Mouse (Mus musculus): ENCODE measurements around the gene Arf3. TPM values are rescaled to one million over a fixed set of nuclear protein-coding genes. Genes with fewer than 3 reads are reported as not detected.
"Not testable (repeated sequence)": the region's sequence is repeated elsewhere in the genome, so short reads cannot be mapped to it uniquely, and the experiment has no call there.

Gene Arf3
- total and polyA plus RNA-seq, 2 experiments = 10.5 to 43.0 TPM

DNA sequence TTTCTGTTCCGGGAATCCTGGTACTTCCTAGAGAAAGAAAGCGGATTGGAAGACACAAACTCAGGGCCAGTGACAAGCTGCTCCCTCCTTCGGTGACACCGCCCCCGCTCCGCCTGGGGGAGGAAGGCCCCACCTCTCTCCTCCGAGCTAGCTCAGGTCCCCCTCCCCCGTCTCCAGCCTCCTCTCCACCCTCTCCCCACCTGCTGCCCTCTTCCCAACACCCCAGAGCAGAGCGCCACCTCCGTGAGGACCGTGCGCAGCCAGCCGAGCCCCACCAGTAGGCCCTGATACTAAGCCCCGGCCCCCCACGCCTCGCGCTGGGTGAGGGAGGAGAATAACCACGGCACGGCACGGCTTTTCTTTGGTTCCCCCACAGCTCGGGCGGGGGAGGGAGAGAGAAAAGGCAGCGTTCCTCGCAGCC is 803 bp downstream of the Arf3 start:
- peak; percentile 45 for DNase-seq (ENCODE audit: extremely low read depth, low read depth, low spot score)
- Histone ChIP-seq H3K36me3 (ENCODE audit: control insufficient read depth, insufficient read depth, low read length) (no peaks in the 10 kb centered on the region), H3K4me1 (ENCODE audit: control insufficient read depth, insufficient read depth, low read length) (peaks cover 3% of the 10 kb centered on the region), H3K27ac (replicated peaks; ENCODE audit: insufficient read depth, low read depth, low read length) (peak overlapping the region; percentile 39; the same call in 1 of the 2 replicates), H3K9ac (ENCODE audit: low read depth, low read length) (peak overlapping the region; percentile 96), H3K4me3 (ENCODE audit: insufficient read depth, low read depth, low read length) (peak overlapping the region; percentile 94), H3K27me3 (ENCODE audit: control insufficient read depth, insufficient read depth, low read length) (no peaks in the 10 kb centered on the region), H3K79me2 (ENCODE audit: control insufficient read depth, insufficient read depth, low read length) (peaks cover 28% of the 10 kb centered on the region)
- TF ChIP-seq CTCF (IDR thresholded peaks at IDR 0.05; ENCODE audit: low read depth, low read length) (no peak), POLR2A (IDR thresholded peaks at IDR 0.05; ENCODE audit: extremely low read depth, insufficient read depth, low read length) (no peak)
- WGBS = 1% methylated on average over 23 of the region's 24 CpGs

DNA sequence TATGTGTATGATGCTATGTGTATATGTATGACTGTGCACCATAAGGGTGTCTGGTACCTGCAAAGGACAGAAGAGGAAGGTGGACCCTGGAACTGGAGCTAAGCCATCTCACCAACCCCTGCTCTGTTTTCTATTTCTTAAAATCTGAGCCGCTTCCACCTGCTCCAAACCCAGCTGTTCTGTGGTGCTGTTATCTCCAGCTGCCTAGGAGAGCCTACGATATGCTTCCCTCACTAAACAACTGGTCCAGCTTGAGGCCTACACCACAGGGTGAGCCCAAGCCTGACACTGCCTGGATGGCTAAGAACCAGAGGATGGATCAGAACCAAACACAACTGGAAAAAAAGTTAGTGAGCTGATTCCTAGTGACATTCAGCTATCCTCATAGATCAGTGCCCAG is 8.9 kb downstream of the Arf3 start:
- no peaks in the 10 kb centered on the region for H3K36me3 ChIP-seq (ENCODE audit: control insufficient read depth, insufficient read depth, low read length)
- no peak for DNase-seq (ENCODE audit: extremely low read depth, low read depth, low spot score)
- no peaks in the 10 kb centered on the region for H3K4me1 ChIP-seq (ENCODE audit: control insufficient read depth, insufficient read depth, low read length)
- TF ChIP-seq CTCF (IDR thresholded peaks at IDR 0.05; ENCODE audit: low read depth, low read length) (no peak), POLR2A (IDR thresholded peaks at IDR 0.05; ENCODE audit: extremely low read depth, insufficient read depth, low read length) (no peak)
- no peak overlapping the region for H3K27ac ChIP-seq (replicated peaks; ENCODE audit: insufficient read depth, low read depth, low read length)
- no peaks in the 10 kb centered on the region for H3K27me3 ChIP-seq (ENCODE audit: control insufficient read depth, insufficient read depth, low read length)
- whole genome bisulfite sequencing = 78% methylated on average over 2 of the region's 2 CpGs
- no peak overlapping the region for H3K9ac ChIP-seq (ENCODE audit: low read depth, low read length)
- peaks cover 15% of the 10 kb centered on the region for H3K79me2 ChIP-seq (ENCODE audit: control insufficient read depth, insufficient read depth, low read length)
- H3K4me3 ChIP-seq (ENCODE audit: insufficient read depth, low read depth, low read length) = no peak overlapping the region

DNA sequence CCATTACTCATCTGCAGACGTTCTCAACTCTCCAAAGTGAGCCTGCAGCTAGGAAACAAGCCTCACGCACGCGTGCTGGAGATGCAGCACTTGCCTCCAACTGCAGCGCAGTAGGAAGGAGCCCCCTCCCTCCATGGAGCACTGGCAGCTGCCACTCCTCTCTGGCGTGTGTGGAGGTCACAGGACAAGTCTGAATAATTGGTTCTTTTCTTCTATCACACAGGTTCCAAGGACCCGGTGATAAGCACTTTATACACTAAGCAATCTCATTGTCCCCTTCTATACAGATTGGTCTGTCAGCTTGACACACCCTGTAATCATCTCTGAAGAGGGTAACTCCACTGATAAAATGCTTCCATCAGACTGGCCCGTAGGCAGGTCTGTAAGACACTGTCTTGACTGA is 10.0 kb downstream of the Arf3 start:
- Histone ChIP-seq H3K27ac (replicated peaks; ENCODE audit: insufficient read depth, low read depth, low read length) (no peak overlapping the region), H3K4me1 (ENCODE audit: control insufficient read depth, insufficient read depth, low read length) (no peaks in the 10 kb centered on the region), H3K4me3 (ENCODE audit: insufficient read depth, low read depth, low read length) (no peak overlapping the region), H3K27me3 (ENCODE audit: control insufficient read depth, insufficient read depth, low read length) (no peaks in the 10 kb centered on the region), H3K36me3 (ENCODE audit: control insufficient read depth, insufficient read depth, low read length) (no peaks in the 10 kb centered on the region), H3K9ac (ENCODE audit: low read depth, low read length) (no peak overlapping the region), H3K79me2 (ENCODE audit: control insufficient read depth, insufficient read depth, low read length) (peaks cover 13% of the 10 kb centered on the region)
- 81% methylated on average over 8 of the region's 8 CpGs for WGBS
- no peak for TF ChIP-seq CTCF (IDR thresholded peaks at IDR 0.05; ENCODE audit: low read depth, low read length)
- no peak for TF ChIP-seq POLR2A (IDR thresholded peaks at IDR 0.05; ENCODE audit: extremely low read depth, insufficient read depth, low read length)
- DNase-seq (ENCODE audit: extremely low read depth, low read depth, low spot score) = no peak

DNA sequence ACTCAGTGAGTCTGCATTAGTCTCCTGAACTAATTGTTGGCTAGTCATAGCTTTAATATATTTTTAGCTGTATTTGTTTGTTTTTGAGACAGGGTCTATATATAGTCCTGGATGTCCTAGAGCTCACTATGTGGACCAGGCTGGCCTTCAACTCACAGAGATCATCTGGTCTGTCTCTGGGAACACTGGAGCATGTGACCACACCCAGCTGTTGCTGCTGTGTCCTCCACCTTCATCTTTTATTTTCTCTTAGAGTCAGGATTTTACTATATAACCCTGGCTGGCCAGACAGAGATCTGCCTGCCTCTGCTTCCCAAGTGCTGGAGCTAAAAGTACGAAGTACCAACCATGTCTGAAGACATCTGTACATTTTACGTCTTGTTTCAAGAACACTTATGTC is 13.9 kb downstream of the Arf3 start:
- TF ChIP-seq CTCF (IDR thresholded peaks at IDR 0.05; ENCODE audit: low read depth, low read length) (no peak), POLR2A (IDR thresholded peaks at IDR 0.05; ENCODE audit: extremely low read depth, insufficient read depth, low read length) (no peak)
- Histone ChIP-seq H3K4me1 (ENCODE audit: control insufficient read depth, insufficient read depth, low read length) (no peaks in the 10 kb centered on the region), H3K36me3 (ENCODE audit: control insufficient read depth, insufficient read depth, low read length) (no peaks in the 10 kb centered on the region), H3K4me3 (ENCODE audit: insufficient read depth, low read depth, low read length) (no peak overlapping the region), H3K79me2 (ENCODE audit: control insufficient read depth, insufficient read depth, low read length) (peaks cover 13% of the 10 kb centered on the region; the same call in 1 of the 2 replicates), H3K9ac (ENCODE audit: low read depth, low read length) (no peak overlapping the region), H3K27me3 (ENCODE audit: control insufficient read depth, insufficient read depth, low read length) (no peaks in the 10 kb centered on the region), H3K27ac (replicated peaks; ENCODE audit: insufficient read depth, low read depth, low read length) (no peak overlapping the region)
- 96% methylated on average over 2 of the region's 2 CpGs for WGBS
- DNase-seq (ENCODE audit: extremely low read depth, low read depth, low spot score) = no peak

DNA sequence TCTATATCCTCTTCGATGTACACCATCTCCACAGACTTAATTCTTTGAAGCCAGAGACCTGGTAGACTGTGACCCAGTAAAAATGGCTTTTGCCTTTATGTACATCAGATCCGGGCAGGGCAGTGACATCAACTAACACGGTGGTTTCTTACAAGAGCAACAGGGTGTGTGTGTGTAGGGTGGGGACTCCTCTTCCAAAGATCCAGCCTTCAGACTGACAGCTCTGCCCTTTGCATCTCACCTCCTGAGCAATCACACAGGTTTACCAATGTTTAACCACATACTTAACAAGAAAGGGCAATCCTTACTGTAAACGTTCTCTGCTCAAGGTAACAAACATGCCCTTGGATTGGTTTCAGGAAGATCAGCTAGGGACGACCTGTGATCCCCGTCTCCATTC is 15.7 kb downstream of the Arf3 start:
- Histone ChIP-seq H3K9ac (ENCODE audit: low read depth, low read length) (no peak overlapping the region), H3K27me3 (ENCODE audit: control insufficient read depth, insufficient read depth, low read length) (no peaks in the 10 kb centered on the region), H3K36me3 (ENCODE audit: control insufficient read depth, insufficient read depth, low read length) (no peaks in the 10 kb centered on the region), H3K4me3 (ENCODE audit: insufficient read depth, low read depth, low read length) (no peak overlapping the region), H3K79me2 (ENCODE audit: control insufficient read depth, insufficient read depth, low read length) (peaks cover 11% of the 10 kb centered on the region; the same call in 1 of the 2 replicates), H3K4me1 (ENCODE audit: control insufficient read depth, insufficient read depth, low read length) (no peaks in the 10 kb centered on the region), H3K27ac (replicated peaks; ENCODE audit: insufficient read depth, low read depth, low read length) (no peak overlapping the region)
- 46% methylated on average over 6 of the region's 6 CpGs for WGBS
- no peak for TF ChIP-seq CTCF (IDR thresholded peaks at IDR 0.05; ENCODE audit: low read depth, low read length)
- TF ChIP-seq POLR2A (IDR thresholded peaks at IDR 0.05; ENCODE audit: extremely low read depth, insufficient read depth, low read length) = no peak
- no peak for DNase-seq (ENCODE audit: extremely low read depth, low read depth, low spot score)

DNA sequence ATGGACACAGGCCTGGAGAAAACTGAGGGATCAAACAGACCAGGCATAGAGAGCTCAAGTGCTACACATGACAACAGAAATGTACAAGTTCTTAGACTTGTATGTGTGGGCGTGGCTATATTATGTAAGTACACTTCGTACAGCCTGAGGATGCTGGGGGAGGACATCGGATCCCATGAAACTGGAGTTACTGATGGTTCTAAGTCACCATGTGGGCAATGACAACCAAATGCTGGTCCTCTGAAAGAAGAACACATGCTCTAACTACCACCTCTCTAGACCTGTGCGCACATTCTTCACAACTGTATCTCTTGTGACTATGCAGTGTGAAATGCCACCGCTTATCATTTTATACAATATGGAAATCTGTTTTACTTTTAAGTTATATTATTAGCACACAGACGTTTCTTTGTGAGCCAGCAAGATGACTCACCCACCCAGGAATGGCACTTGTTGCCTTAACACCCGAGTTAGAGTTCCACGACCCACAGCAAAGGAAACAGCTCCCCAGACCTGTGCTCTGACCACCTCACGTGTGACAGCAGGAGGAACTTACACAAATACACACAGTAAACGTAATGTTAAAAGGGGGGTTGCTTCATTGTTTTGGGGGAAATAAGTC is 16.6 kb downstream of the Arf3 start:
- H3K79me2 ChIP-seq (ENCODE audit: control insufficient read depth, insufficient read depth, low read length) = peaks cover 10% of the 10 kb centered on the region; the same call in 1 of the 2 replicates
- H3K27me3 ChIP-seq (ENCODE audit: control insufficient read depth, insufficient read depth, low read length) = no peaks in the 10 kb centered on the region
- no peak for TF ChIP-seq POLR2A (IDR thresholded peaks at IDR 0.05; ENCODE audit: extremely low read depth, insufficient read depth, low read length)
- TF ChIP-seq CTCF (IDR thresholded peaks at IDR 0.05; ENCODE audit: low read depth, low read length) = no peak
- H3K36me3 ChIP-seq (ENCODE audit: control insufficient read depth, insufficient read depth, low read length) = no peaks in the 10 kb centered on the region
- DNase-seq (ENCODE audit: extremely low read depth, low read depth, low spot score) = no peak
- no peak overlapping the region for H3K9ac ChIP-seq (ENCODE audit: low read depth, low read length)
- 81% methylated on average over 10 of the region's 10 CpGs for WGBS
- no peak overlapping the region for H3K27ac ChIP-seq (replicated peaks; ENCODE audit: insufficient read depth, low read depth, low read length)
- H3K4me3 ChIP-seq (ENCODE audit: insufficient read depth, low read depth, low read length) = no peak overlapping the region
- no peaks in the 10 kb centered on the region for H3K4me1 ChIP-seq (ENCODE audit: control insufficient read depth, insufficient read depth, low read length)

DNA sequence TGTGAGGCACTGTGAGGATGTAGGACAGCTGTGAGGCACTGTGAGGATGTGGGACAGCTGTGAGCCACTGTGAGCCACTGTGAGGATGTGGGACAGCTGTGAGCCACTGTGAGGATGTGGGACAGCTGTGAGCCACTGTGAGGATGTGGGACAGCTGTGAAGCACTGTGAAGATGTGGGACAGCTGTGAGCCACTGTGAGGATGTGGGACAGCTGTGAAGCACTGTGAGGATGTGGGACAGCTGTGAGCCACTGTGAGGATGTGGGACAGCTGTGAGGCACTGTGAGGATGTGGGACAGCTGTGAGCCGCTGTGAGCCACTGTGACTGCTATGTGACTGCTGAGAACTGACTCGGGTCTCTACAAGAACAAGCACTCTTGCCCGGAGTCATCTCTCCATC is 19.2 kb downstream of the Arf3 start:
- not testable (repeated sequence) for H3K4me1 ChIP-seq (ENCODE audit: control insufficient read depth, insufficient read depth, low read length); H3K79me2 ChIP-seq (ENCODE audit: control insufficient read depth, insufficient read depth, low read length); DNase-seq (ENCODE audit: extremely low read depth, low read depth, low spot score); H3K9ac ChIP-seq (ENCODE audit: low read depth, low read length); H3K27me3 ChIP-seq (ENCODE audit: control insufficient read depth, insufficient read depth, low read length); H3K36me3 ChIP-seq (ENCODE audit: control insufficient read depth, insufficient read depth, low read length); H3K4me3 ChIP-seq (ENCODE audit: insufficient read depth, low read depth, low read length); H3K27ac ChIP-seq (replicated peaks; ENCODE audit: insufficient read depth, low read depth, low read length)
- WGBS = 88% methylated on average over 3 of the region's 3 CpGs

Data from liver, adult 2 months (tissue).